Mouse (Mus musculus) CH12.LX (cell line): ENCODE measurements around the gene Tspan15. TPM values are rescaled to one million over a fixed set of nuclear protein-coding genes. Genes with fewer than 3 reads are reported as not detected.

ENCODE experiments used
- DNase-seq: peaks from one replicate; pipeline ENCODE4 v3.0.0-alpha.2; 2013; ENCODE audit errors: extremely low read depth
- H3K27ac ChIP-seq: 2 replicates; pipeline ENCODE4 v1.5.1; 2012; ENCODE audit warnings: low read depth, mild to moderate bottlenecking, control low read depth, moderate library complexity; ENCODE audit not compliant: insufficient read depth
- H3K27me3 ChIP-seq: replicated peaks from 2 replicates; pipeline ENCODE3; 2012; ENCODE audit warnings: inconsistent platforms
- H3K36me3 ChIP-seq, 2 experiments: replicated peaks in 1 of 2; 2 replicates each; pipeline versions ENCODE3 to v1.6.1; 2012; ENCODE audit warnings: inconsistent platforms in 1 of 2, low read length in 1 of 2, mild to moderate bottlenecking in 1 of 2, mixed read lengths in 1 of 2, moderate library complexity in 1 of 2; ENCODE audit not compliant: control insufficient read depth in 1 of 2, insufficient read depth in 1 of 2
- H3K4me1 ChIP-seq, 2 experiments: 2 replicates each; pipeline ENCODE4 v1.6.1; 2012; ENCODE audit warnings: inconsistent platforms in 1 of 2, moderate library complexity in 1 of 2; ENCODE audit not compliant: insufficient read depth in 2 of 2, control insufficient read depth in 1 of 2
- H3K4me2 ChIP-seq: 2 replicates; pipeline ENCODE4 v1.6.1; 2012; ENCODE audit warnings: low read depth, mild to moderate bottlenecking, control low read depth; ENCODE audit not compliant: poor library complexity, insufficient read depth, severe bottlenecking
- H3K4me3 ChIP-seq, 3 experiments: fragments of 150-350 bp in 1 of 3; sonication (generic) in 1 of 3; replicated peaks in 1 of 3; 2 replicates each; pipeline versions ENCODE3 to v1.5.1; 2011 to 2012; ENCODE audit warnings: low read depth in 2 of 3, low read length in 2 of 3, mild to moderate bottlenecking in 2 of 3, moderate library complexity in 2 of 3, control low read depth in 1 of 3, improper control_type of control experiment in 1 of 3, inconsistent platforms in 1 of 3, mixed read lengths in 1 of 3; ENCODE audit not compliant: poor library complexity in 1 of 3
- H3K79me2 ChIP-seq: replicated peaks from 2 replicates; pipeline ENCODE4 v1.6.1; 2012; ENCODE audit warnings: mild to moderate bottlenecking, moderate library complexity; ENCODE audit not compliant: control insufficient read depth, poor library complexity, insufficient read depth, severe bottlenecking; ENCODE audit errors: extremely low read depth
- H3K9ac ChIP-seq: 2 replicates; pipeline ENCODE4 v1.6.1; 2012; ENCODE audit warnings: low read depth, mild to moderate bottlenecking, control low read depth, moderate library complexity; ENCODE audit not compliant: insufficient read depth
- H3K9me3 ChIP-seq: replicated peaks from 2 replicates; pipeline ENCODE3; 2012; ENCODE audit warnings: low read length, inconsistent platforms, mixed read lengths
- CTCF ChIP-seq, 2 experiments: IDR thresholded peaks in 1 of 2; conservative IDR thresholded peaks in 1 of 2; 2 replicates each; pipeline ENCODE4 v1.5.1; 2011 to 2012; ENCODE audit warnings: low read depth in 2 of 2, low read length in 2 of 2, improper control_type of control experiment in 1 of 2, inconsistent platforms in 1 of 2, mild to moderate bottlenecking in 1 of 2, moderate library complexity in 1 of 2
- E2F4 ChIP-seq: IDR thresholded peaks from 2 replicates; pipeline ENCODE4 v1.6.1; 2011; ENCODE audit warnings: low read depth, low read length, improper control_type of control experiment; ENCODE audit not compliant: insufficient replicate concordance
- ELF1 ChIP-seq: IDR thresholded peaks from 2 replicates; pipeline ENCODE4 v1.6.1; 2014; ENCODE audit warnings: low read depth, mild to moderate bottlenecking, inconsistent platforms, low read length, improper control_type of control experiment
- EP300 ChIP-seq: IDR thresholded peaks from 2 replicates; pipeline ENCODE4 v1.6.1; 2011; ENCODE audit warnings: low read length, improper control_type of control experiment
- ETS1 ChIP-seq: conservative IDR thresholded peaks from 2 replicates; pipeline ENCODE4 v1.6.1; 2012; ENCODE audit warnings: low read depth, mild to moderate bottlenecking, inconsistent platforms, low read length, improper control_type of control experiment, moderate library complexity
- GABPA ChIP-seq: IDR thresholded peaks from 2 replicates; pipeline ENCODE4 v1.6.1; 2012; ENCODE audit warnings: low read depth, low read length, improper control_type of control experiment, inconsistent platforms; ENCODE audit not compliant: insufficient replicate concordance
- IRF4 ChIP-seq: IDR thresholded peaks from 2 replicates; pipeline ENCODE4 v1.6.1; 2014; ENCODE audit warnings: low read depth, mild to moderate bottlenecking, inconsistent platforms, low read length, improper control_type of control experiment
- JUND ChIP-seq: conservative IDR thresholded peaks from 2 replicates; pipeline ENCODE4 v1.6.1; 2011; ENCODE audit warnings: low read depth, low read length, improper control_type of control experiment
- KAT2A ChIP-seq: IDR thresholded peaks from 2 replicates; pipeline ENCODE4 v1.6.1; 2012; ENCODE audit warnings: low read length, improper control_type of control experiment, inconsistent platforms; ENCODE audit not compliant: insufficient replicate concordance
- MAFK ChIP-seq: IDR thresholded peaks from 2 replicates; pipeline ENCODE4 v1.6.1; 2011; ENCODE audit warnings: low read length, improper control_type of control experiment; ENCODE audit not compliant: insufficient replicate concordance
- MAX ChIP-seq: IDR thresholded peaks from 2 replicates; pipeline ENCODE4 v1.6.1; 2011; ENCODE audit warnings: low read length, improper control_type of control experiment
- MAZ ChIP-seq: IDR thresholded peaks from 2 replicates; pipeline ENCODE4 v1.6.1; 2012; ENCODE audit warnings: low read depth, mild to moderate bottlenecking, inconsistent platforms, low read length, improper control_type of control experiment, moderate library complexity
- MEF2A ChIP-seq: IDR thresholded peaks from 2 replicates; pipeline ENCODE4 v1.6.1; 2014; ENCODE audit warnings: low read depth, mild to moderate bottlenecking, inconsistent platforms, low read length, improper control_type of control experiment, borderline replicate concordance
- NELFE ChIP-seq: IDR thresholded peaks from 2 replicates; pipeline ENCODE4 v1.6.1; 2011; ENCODE audit warnings: low read depth, low read length, improper control_type of control experiment
- NRF1 ChIP-seq: IDR thresholded peaks from 2 replicates; pipeline ENCODE4 v1.6.1; 2014; ENCODE audit warnings: low read depth, mild to moderate bottlenecking, inconsistent platforms, low read length, improper control_type of control experiment, moderate library complexity
- PAX5 ChIP-seq: IDR thresholded peaks from 2 replicates; pipeline ENCODE4 v1.6.1; 2012; ENCODE audit warnings: low read length, inconsistent platforms, mixed read lengths
- POLR2A ChIP-seq: IDR thresholded peaks from 2 replicates; pipeline ENCODE4 v1.6.1; 2011; ENCODE audit warnings: low read depth, mild to moderate bottlenecking, improper control_type of control experiment, low read length
- RAD21 ChIP-seq: IDR thresholded peaks from 2 replicates; pipeline ENCODE4 v1.6.1; 2011; ENCODE audit warnings: low read depth, mild to moderate bottlenecking, low read length, improper control_type of control experiment, moderate library complexity
- SIN3A ChIP-seq: IDR thresholded peaks from 2 replicates; pipeline ENCODE4 v1.6.1; 2012; ENCODE audit warnings: low read length, improper control_type of control experiment, inconsistent platforms
- TBP ChIP-seq: conservative IDR thresholded peaks from 2 replicates; pipeline ENCODE4 v1.6.1; 2011; ENCODE audit warnings: low read depth, low read length, improper control_type of control experiment
- TCF12 ChIP-seq: IDR thresholded peaks from 2 replicates; pipeline ENCODE4 v1.6.1; 2014; ENCODE audit warnings: low read depth, mild to moderate bottlenecking, inconsistent platforms, low read length, improper control_type of control experiment
- UBTF ChIP-seq: IDR thresholded peaks from 2 replicates; pipeline ENCODE4 v1.6.1; 2012; ENCODE audit warnings: low read depth, mild to moderate bottlenecking, inconsistent platforms, low read length, improper control_type of control experiment, moderate library complexity
- USF1 ChIP-seq: IDR thresholded peaks from 2 replicates; pipeline ENCODE4 v1.6.1; 2014; ENCODE audit warnings: low read depth, mild to moderate bottlenecking, inconsistent platforms, low read length, improper control_type of control experiment
- USF2 ChIP-seq: conservative IDR thresholded peaks from 2 replicates; pipeline ENCODE4 v1.6.1; 2011; ENCODE audit warnings: low read depth, low read length, improper control_type of control experiment
- ZC3H11A ChIP-seq: IDR thresholded peaks from 2 replicates; pipeline ENCODE4 v1.6.1; 2012; ENCODE audit warnings: low read depth, mild to moderate bottlenecking, inconsistent platforms, low read length, improper control_type of control experiment
- ZKSCAN1 ChIP-seq: IDR thresholded peaks from 2 replicates; pipeline ENCODE4 v1.6.1; 2012; ENCODE audit warnings: low read depth, inconsistent platforms, low read length, improper control_type of control experiment, borderline replicate concordance
- ZMIZ1 ChIP-seq: IDR thresholded peaks from 2 replicates; pipeline ENCODE4 v1.6.1; 2012; ENCODE audit warnings: low read depth, mild to moderate bottlenecking, inconsistent platforms, low read length, improper control_type of control experiment
- dilution Hi-C: fragments of 300-500 bp; cut with MboI; formaldehyde crosslinking; loops from 2 replicates; pipeline ENCODE4 v1.14.3; 2020; ENCODE audit warnings: low sequenced_read_pairs; ENCODE audit not compliant: extremely low pct_unique_long_range_greater_than_20kb, extremely low pct_ligation_motif_present
- in situ Hi-C: fragments of 300-500 bp; cut with MboI; formaldehyde crosslinking; loops from 3 replicates; pipeline ENCODE4 v1.14.3; 2019; ENCODE audit warnings: low sequenced_read_pairs, low pct_ligation_motif_present, low pct_unique_long_range_greater_than_20kb, mixed read lengths
- polyA plus RNA-seq: library from polyadenylated mRNA; unstranded; fragments of >175 nt; gene quantifications from 2 replicates; pipeline ENCODE4 v1.2.1, GENCODE M21; 2012; ENCODE audit warnings: low read depth; ENCODE audit not compliant: insufficient read length
- total RNA-seq, 2 experiments: library from RNA; depleted of rRNA; stranded (reverse); fragments of 300-350 nt in 1 of 2; fragments of >200 nt in 1 of 2; gene quantifications; 2 replicates each; pipeline ENCODE4 v1.2.3; 2012 to 2014

The Tspan15 gene
- total and polyA plus RNA-seq, 3 experiments = 0.12 to 0.30 TPM; not detected in 1

DNA sequence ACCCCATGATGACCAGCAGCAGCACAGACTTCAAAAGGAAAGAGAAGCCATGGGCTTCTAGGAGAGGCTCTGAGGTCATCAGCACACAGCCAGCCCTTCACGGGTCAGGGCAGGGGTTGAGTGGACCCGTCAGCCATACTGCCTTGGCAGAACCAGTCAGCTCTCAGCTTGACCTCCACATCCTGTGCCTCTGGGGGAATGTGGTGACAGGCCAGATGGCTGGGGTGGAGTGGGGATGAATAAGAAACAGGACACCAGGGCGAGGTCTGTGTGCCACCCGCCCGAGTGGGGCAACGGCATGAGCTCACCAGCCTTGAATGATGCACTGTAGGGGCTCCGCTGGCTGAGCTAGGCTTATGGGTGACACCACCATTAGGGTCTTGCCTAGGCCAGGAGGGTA lies 35.7 kb downstream of the Tspan15 start:
- no peaks in the 10 kb centered on the region for H3K36me3 ChIP-seq
- in situ Hi-C loops = no loop called here
- peaks cover 0 to 15% of the 10 kb centered on the region in 2 experiments; a peak in 2 of 4 replicates for H3K4me1 ChIP-seq
- H3K79me2 ChIP-seq = no peaks in the 10 kb centered on the region
- H3K4me2 ChIP-seq = no peak overlapping the region
- no peak for TF ChIP-seq EP300
- TF ChIP-seq TCF12 = no peak
- no peak for TF ChIP-seq ZKSCAN1
- TF ChIP-seq ELF1 = no peak
- no peak for TF ChIP-seq USF1
- no peak for TF ChIP-seq ZMIZ1
- no peak for TF ChIP-seq ZC3H11A
- TF ChIP-seq CTCF (conservative IDR thresholded peaks at IDR 0.05 in 1 of 2, IDR thresholded peaks at IDR 0.05 in 1 of 2; ENCODE audit: low read depth in 2 of 2, low read length in 2 of 2) = no peak
- TF ChIP-seq MEF2A = no peak
- no peak for TF ChIP-seq JUND
- TF ChIP-seq TBP = no peak
- TF ChIP-seq GABPA = no peak
- TF ChIP-seq RAD21 = no peak
- no peak for TF ChIP-seq NELFE
- no peak for TF ChIP-seq USF2
- no peak for TF ChIP-seq KAT2A
- no peak overlapping the region for H3K9ac ChIP-seq
- DNase-seq = no peak
- H3K27me3 ChIP-seq = peaks cover 86% of the 10 kb centered on the region
- dilution Hi-C loops = no loop called here
- H3K4me3 ChIP-seq = no peak overlapping the region
- H3K27ac ChIP-seq = no peak overlapping the region
- no peaks in the 10 kb centered on the region for H3K9me3 ChIP-seq

DNA sequence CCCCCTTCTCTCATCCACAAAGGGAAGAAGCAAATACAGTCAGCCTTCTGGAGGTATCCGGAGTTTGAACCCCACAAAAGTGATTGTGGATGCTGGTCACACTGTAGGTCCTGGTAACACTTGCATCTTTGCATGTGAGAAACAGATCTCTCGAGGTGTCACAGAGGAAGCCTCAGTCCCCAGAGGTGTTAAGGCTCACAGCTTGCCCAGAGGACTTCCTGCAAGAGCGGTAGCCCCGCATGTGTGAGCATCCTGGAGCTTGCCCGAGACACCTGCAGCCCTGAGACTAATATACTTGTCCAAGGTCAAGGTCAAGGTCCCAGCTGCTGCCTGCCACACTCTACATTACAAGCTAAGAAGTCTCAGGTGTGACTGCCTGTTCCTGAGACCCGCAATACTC lies 36.1 kb downstream of the Tspan15 start:
- in situ Hi-C loops = no loop called here
- Histone ChIP-seq H3K9ac (no peak overlapping the region), H3K79me2 (no peaks in the 10 kb centered on the region), H3K4me1 (peaks cover 0 to 19% of the 10 kb centered on the region in 2 experiments; a peak in 2 of 4 replicates), H3K9me3 (no peaks in the 10 kb centered on the region), H3K27ac (no peak overlapping the region), H3K4me2 (no peak overlapping the region), H3K36me3 (no peaks in the 10 kb centered on the region)
- no peak for DNase-seq
- no peak for TF ChIP-seq PAX5
- no peak for TF ChIP-seq NRF1
- TF ChIP-seq KAT2A = no peak
- no peak for TF ChIP-seq ETS1
- no peak for TF ChIP-seq MAZ
- no peak for TF ChIP-seq POLR2A
- no peak for TF ChIP-seq USF2
- TF ChIP-seq NELFE = no peak
- no peak for TF ChIP-seq SIN3A
- TF ChIP-seq MAFK = no peak
- no peak for TF ChIP-seq E2F4
- no peak for TF ChIP-seq MEF2A
- no peak for TF ChIP-seq ZMIZ1
- no peak for TF ChIP-seq GABPA
- no peak for TF ChIP-seq IRF4
- no peak for TF ChIP-seq UBTF
- no peak for TF ChIP-seq TCF12
- no peak for TF ChIP-seq EP300
- TF ChIP-seq MAX = no peak
- TF ChIP-seq, all 38 proteins: peak for 0
- no peak overlapping the region for H3K4me3 ChIP-seq
- peaks cover 86% of the 10 kb centered on the region for H3K27me3 ChIP-seq
- dilution Hi-C loops = no loop called here
